Mouse (Mus musculus) forebrain, embryonic 11.5 days (tissue): ENCODE measurements around the gene Nav1. TPM values are rescaled to one million over a fixed set of nuclear protein-coding genes. Genes with fewer than 3 reads are reported as not detected.

Experiments
- ATAC-seq: fragments of 200-750 bp; cut with Nextera tagmentation; replicated peaks from 2 replicates; pipeline ENCODE4 v1.8.0; 2017; ENCODE audit warnings: moderate TSS enrichment; ENCODE audit not compliant: low FRiP score
- DNase-seq: peaks from one replicate; pipeline ENCODE4 v3.0.0-alpha.2; 2017; ENCODE audit warnings: low spot score
- H3K27ac ChIP-seq: fragments of 300-500 bp; sonication (generic); 2 replicates; pipeline ENCODE4 v1.5.1; 2014; ENCODE audit warnings: low read depth, low read length
- H3K27me3 ChIP-seq: fragments of 300-500 bp; sonication (generic); 2 replicates; pipeline ENCODE4 v1.6.1; 2014; ENCODE audit warnings: mild to moderate bottlenecking, low read length, mixed read lengths; ENCODE audit not compliant: control insufficient read depth, insufficient read depth
- H3K36me3 ChIP-seq: fragments of 300-500 bp; sonication (generic); 2 replicates; pipeline ENCODE4 v1.6.1; 2014; ENCODE audit warnings: mild to moderate bottlenecking, low read length, moderate library complexity, mixed read lengths; ENCODE audit not compliant: control insufficient read depth, insufficient read depth
- H3K4me1 ChIP-seq: fragments of 300-500 bp; sonication (generic); replicated peaks from 2 replicates; pipeline ENCODE4 v1.6.1; 2014; ENCODE audit warnings: low read length, mixed read lengths; ENCODE audit not compliant: control insufficient read depth, insufficient read depth
- H3K4me2 ChIP-seq: fragments of 300-500 bp; sonication (generic); 2 replicates; pipeline ENCODE4 v1.6.1; 2014; ENCODE audit warnings: low read depth, mild to moderate bottlenecking, low read length, moderate library complexity, mixed read lengths; ENCODE audit not compliant: severe bottlenecking
- H3K4me3 ChIP-seq: fragments of 300-500 bp; sonication (generic); 2 replicates; pipeline ENCODE4 v1.5.1; 2014; ENCODE audit warnings: low read depth, low read length
- H3K9ac ChIP-seq: fragments of 300-500 bp; sonication (generic); 2 replicates; pipeline ENCODE4 v1.6.1; 2014; ENCODE audit warnings: low read length
- H3K9me3 ChIP-seq: fragments of 300-500 bp; sonication (generic); 2 replicates; pipeline ENCODE4 v1.6.1; 2016; ENCODE audit warnings: low read length, mixed read lengths; ENCODE audit not compliant: control insufficient read depth
- WGBS: fragments of 180-500 bp; shearing (Covaris S2); extraction: QIAGEN DNeasy Blood & Tissue Kit; methylation state at CpG from one replicate; pipeline ENCODE4 v1.1.7; 2014; 5-methylcytosine and 5-hydroxymethylcytosine counted together
- polyA plus RNA-seq: library from polyadenylated mRNA; unstranded; fragments of >200 nt; fragmentation: Nextera tagmentation; extraction: Ambion mirVana; gene quantifications from 2 replicates; pipeline ENCODE4 v1.2.1, GENCODE M21; 2014

The Nav1 gene
- polyA plus RNA-seq, 1 experiment from 2014 or later: 26.9 TPM

GRCm38 (mm10) chr1:135635323-135636064 lies 28.4 kb upstream of the Nav1 start:
- no peak for ATAC-seq
- WGBS: 80% methylated on average over 11 of the region's 11 CpGs
- no peak overlapping the region for H3K9ac ChIP-seq

DNA sequence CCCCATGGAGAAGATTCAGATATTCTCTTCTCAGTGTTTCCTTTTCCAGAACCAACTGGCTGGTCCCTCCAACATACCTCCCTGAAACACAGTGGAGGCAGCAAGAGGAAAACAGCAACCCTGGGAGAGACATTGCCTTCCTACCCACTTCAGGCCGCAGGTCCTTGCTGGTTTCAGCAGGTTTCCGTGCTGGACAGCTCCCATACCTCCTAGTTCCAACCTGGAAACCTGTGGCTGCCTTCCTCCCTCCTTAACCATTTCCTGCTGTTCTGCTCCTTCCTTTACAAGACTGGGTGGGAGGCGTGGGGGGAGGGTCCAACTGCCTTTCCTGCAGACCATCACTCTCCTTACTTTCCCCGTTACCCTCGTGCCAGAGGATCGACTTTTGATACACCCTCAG lies 27.7 kb upstream of the Nav1 start:
- DNase-seq: peak; percentile 79
- no peak overlapping the region for H3K9ac ChIP-seq
- no peak overlapping the region for H3K27ac ChIP-seq
- 24% methylated on average over 6 of the region's 6 CpGs for WGBS
- H3K4me3 ChIP-seq: no peak overlapping the region
- no peak for ATAC-seq
- no peaks in the 10 kb centered on the region for H3K9me3 ChIP-seq
- H3K4me1 ChIP-seq: peaks cover 2% of the 10 kb centered on the region; the same call in 1 of the 2 replicates
- H3K36me3 ChIP-seq: no peaks in the 10 kb centered on the region
- H3K27me3 ChIP-seq: no peaks in the 10 kb centered on the region
- no peak overlapping the region for H3K4me2 ChIP-seq

More at GRCm38 (mm10) chr1:135635323-135636064, 28.4 kb upstream of the Nav1 start:
- Histone ChIP-seq H3K27me3 (no peaks in the 10 kb centered on the region), H3K4me1 (peaks cover 2% of the 10 kb centered on the region; the same call in 1 of the 2 replicates), H3K4me3 (no peak overlapping the region), H3K9me3 (no peaks in the 10 kb centered on the region), H3K4me2 (no peak overlapping the region), H3K36me3 (no peaks in the 10 kb centered on the region), H3K27ac (no peak overlapping the region)
- no peak for DNase-seq

DNA sequence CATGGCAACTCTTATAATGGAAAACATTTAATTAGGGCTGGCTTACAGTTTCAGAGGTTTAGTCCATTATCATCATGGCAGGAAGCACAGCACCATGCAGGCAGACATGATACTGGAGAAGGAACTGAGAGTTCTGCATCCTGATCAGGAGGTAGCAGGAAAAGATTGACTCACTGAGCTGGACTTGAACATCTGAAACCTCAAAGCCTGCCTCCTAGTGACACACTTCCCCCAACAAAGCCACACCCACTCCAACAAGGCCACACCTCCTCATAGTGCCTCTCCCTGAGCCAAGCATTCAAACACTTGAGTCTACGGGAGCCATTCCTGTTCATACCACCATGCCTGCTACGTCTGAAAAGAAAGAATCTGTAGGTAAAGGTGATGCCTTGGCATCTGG lies 26.8 kb upstream of the Nav1 start:
- ATAC-seq (no peak), DNase-seq (no peak)
- Histone ChIP-seq H3K4me2 (no peak overlapping the region), H3K4me3 (no peak overlapping the region), H3K27ac (no peak overlapping the region), H3K9me3 (no peaks in the 10 kb centered on the region), H3K4me1 (peaks cover 2% of the 10 kb centered on the region; the same call in 1 of the 2 replicates), H3K36me3 (no peaks in the 10 kb centered on the region), H3K27me3 (no peaks in the 10 kb centered on the region), H3K9ac (no peak overlapping the region)
- 79% methylated on average over 2 of the region's 2 CpGs for WGBS

GRCm38 (mm10) chr1:135633478-135633877 lies 26.4 kb upstream of the Nav1 start:
- Histone ChIP-seq H3K27me3 (no peaks in the 10 kb centered on the region), H3K4me3 (no peak overlapping the region), H3K9me3 (no peaks in the 10 kb centered on the region), H3K36me3 (no peaks in the 10 kb centered on the region), H3K27ac (no peak overlapping the region), H3K4me2 (no peak overlapping the region), H3K9ac (no peak overlapping the region), H3K4me1 (peaks cover 2% of the 10 kb centered on the region; the same call in 1 of the 2 replicates)
- ATAC-seq (no peak), DNase-seq (no peak)
- WGBS: 86% methylated on average over 4 of the region's 4 CpGs

- Histone ChIP-seq H3K27ac (no peak overlapping the region), H3K27me3 (no peaks in the 10 kb centered on the region), H3K36me3 (no peaks in the 10 kb centered on the region), H3K4me2 (no peak overlapping the region), H3K9ac (no peak overlapping the region), H3K4me3 (no peak overlapping the region), H3K9me3 (no peaks in the 10 kb centered on the region), H3K4me1 (no peaks in the 10 kb centered on the region)
- ATAC-seq: no peak
- whole genome bisulfite sequencing: 60% methylated on average over 1 of the region's 1 CpGs
- DNase-seq: no peak
Observed at GRCm38 (mm10) chr1:135632199-135632598, 25.1 kb upstream of the Nav1 start.

DNA sequence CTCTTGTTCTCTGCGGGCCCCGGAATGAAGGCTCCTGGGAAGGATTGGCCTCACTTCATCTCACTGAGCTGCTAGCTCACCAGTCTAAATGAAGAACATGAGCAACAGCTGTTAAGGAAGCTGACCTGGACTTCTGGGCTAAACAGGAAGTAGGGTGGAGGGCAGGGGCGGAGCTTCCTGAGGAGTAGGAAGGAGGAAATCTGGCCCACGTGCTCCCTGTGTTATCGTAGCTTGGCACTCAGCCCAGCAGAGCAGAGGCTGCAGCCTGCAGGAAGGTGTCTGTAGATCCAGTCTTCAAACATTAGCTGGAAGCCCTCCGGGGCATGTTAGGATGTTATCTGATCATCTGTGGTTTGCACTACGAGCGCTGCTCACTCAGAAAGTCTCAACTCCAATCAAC lies 24.4 kb upstream of the Nav1 start:
- Histone ChIP-seq H3K4me3 (no peak overlapping the region), H3K4me2 (no peak overlapping the region), H3K36me3 (no peaks in the 10 kb centered on the region), H3K27me3 (no peaks in the 10 kb centered on the region), H3K4me1 (no peaks in the 10 kb centered on the region), H3K9ac (no peak overlapping the region), H3K9me3 (no peaks in the 10 kb centered on the region), H3K27ac (no peak overlapping the region)
- DNase-seq (no peak), ATAC-seq (no peak)
- WGBS: 89% methylated on average over 8 of the region's 8 CpGs

GRCm38 (mm10) chr1:135629846-135630245 lies 22.8 kb upstream of the Nav1 start:
- Histone ChIP-seq H3K4me3 (no peak overlapping the region), H3K27ac (no peak overlapping the region), H3K4me1 (no peaks in the 10 kb centered on the region), H3K36me3 (no peaks in the 10 kb centered on the region), H3K27me3 (no peaks in the 10 kb centered on the region), H3K9me3 (no peaks in the 10 kb centered on the region), H3K9ac (no peak overlapping the region), H3K4me2 (no peak overlapping the region)
- DNase-seq (no peak), ATAC-seq (no peak)
- 80% methylated on average over 5 of the region's 5 CpGs for WGBS

- ATAC-seq: no peak
- Histone ChIP-seq H3K27me3 (no peaks in the 10 kb centered on the region), H3K9ac (no peak overlapping the region), H3K4me2 (no peak overlapping the region), H3K4me3 (no peak overlapping the region), H3K36me3 (no peaks in the 10 kb centered on the region), H3K9me3 (no peaks in the 10 kb centered on the region), H3K27ac (no peak overlapping the region), H3K4me1 (no peaks in the 10 kb centered on the region)
- DNase-seq: no peak
- 91% methylated on average over 6 of the region's 6 CpGs for WGBS
Observed at GRCm38 (mm10) chr1:135626218-135626617, 19.1 kb upstream of the Nav1 start.

DNA sequence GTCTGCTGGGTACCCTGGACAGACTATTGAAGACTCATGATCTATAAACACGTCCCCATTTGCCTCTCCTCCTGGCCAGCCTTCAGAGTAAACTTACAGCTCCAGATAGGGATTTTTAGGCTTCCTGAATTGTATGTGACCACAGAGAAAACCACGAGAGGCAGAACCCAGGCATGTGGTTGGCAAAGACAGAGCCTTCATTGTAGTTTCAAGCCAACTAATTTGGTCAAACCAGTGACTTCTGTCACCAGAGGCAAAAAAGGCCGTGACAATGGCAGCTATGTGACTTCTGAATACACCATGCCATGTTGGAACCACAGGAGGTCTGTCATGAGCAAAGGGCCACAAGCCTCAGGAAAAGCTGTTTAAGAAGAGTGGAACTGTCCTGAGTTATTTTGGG lies 18.6 kb upstream of the Nav1 start:
- H3K36me3 ChIP-seq: no peaks in the 10 kb centered on the region
- WGBS: 62% methylated on average over 3 of the region's 3 CpGs
- no peaks in the 10 kb centered on the region for H3K4me1 ChIP-seq
- DNase-seq: no peak
- H3K27ac ChIP-seq: no peak overlapping the region
- no peak overlapping the region for H3K9ac ChIP-seq
- H3K27me3 ChIP-seq: no peaks in the 10 kb centered on the region
- H3K4me2 ChIP-seq: no peak overlapping the region
- no peak for ATAC-seq
- no peak overlapping the region for H3K4me3 ChIP-seq
- no peaks in the 10 kb centered on the region for H3K9me3 ChIP-seq
